Mouse (Mus musculus): ENCODE data around the gene Zfp976.
"Not testable (repeated sequence)": the region's sequence is repeated elsewhere in the genome, so short reads cannot be mapped to it uniquely, and the experiment has no call there.

The Zfp976 gene
- long read RNA-seq, experiment 1 = 0 reads
- long read RNA-seq, experiment 2, full-length matches to known transcripts = 1 of 1 reads
- long read RNA-seq, experiment 2, partial matches to known transcripts = 0 of 1 reads
- long read RNA-seq, experiment 2, other reads (novel, unspliced or antisense) = 0 of 1 reads

DNA sequence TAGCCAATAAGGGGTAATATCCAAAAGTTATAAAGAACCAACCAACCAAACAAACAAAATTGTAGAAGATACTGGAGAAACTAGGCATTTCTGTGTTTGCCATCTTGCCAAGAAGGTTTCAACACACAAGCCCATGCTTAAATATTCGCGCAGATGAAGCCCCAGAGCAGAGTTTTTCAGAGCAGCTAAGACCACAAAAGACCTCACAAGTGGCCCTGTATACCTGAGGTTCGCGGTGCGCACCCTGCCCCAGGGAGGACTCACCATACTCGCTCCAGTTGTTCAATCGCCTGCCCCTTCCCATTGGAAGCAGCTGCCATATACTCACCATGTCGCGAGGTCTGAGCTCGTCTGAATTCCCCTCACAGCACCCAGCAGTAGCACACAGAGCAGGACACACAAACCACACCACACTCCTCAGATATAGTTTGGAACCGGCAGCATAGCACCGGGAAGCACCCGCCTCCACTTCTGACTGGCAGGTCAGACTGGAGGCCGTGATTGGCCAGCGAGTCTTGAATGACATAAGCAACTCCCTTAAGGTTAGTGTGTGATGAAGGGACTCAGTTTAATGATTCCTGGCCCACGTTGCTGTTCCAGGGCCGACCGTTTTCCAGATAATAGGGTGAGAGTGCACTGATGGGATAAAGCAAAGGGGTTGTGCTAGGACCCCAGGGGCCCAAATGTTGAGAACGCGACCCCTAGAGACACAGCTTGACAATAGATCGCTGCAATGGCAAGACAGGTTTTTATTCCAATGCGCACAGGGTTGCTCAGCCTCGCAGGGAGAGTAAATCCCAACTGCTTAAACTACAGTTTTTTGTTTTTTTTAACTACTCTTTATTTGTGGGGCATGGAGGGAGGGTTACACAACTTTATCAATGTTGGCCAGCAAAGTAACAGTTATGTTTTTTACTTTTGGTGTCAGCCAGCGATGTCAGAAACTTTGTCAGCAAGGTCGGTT, at the start of gene Zfp976:
Gene Zfp976, minus strand, starts transcription at position 437 of the 964 bp plus-strand sequence.
- intact Hi-C loops (cut with DNase I) = loop anchor here (10.0 kb wide), 1 partner anchor 462 kb away; no protein-coding TSS in a partner anchor

DNA sequence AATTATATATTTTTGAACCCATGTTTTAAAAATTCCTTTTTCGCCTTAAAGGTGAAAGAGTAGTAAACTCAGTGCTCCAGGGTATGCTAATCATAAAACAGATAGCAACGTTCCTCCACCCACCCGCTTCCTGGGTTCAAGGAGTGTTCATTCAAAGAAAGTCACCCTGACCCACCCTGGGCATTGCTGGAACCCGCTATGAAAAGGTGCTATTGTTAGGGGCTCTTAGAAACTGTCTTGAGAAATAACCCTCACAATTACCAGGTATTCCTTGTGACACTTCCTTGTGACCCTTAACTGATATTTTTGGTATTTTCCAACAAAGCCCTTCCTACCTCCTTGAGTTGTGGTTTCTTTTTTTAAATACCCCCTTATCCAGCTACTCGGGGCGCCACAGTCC, 37.7 kb upstream of the Zfp976 start:
- intact Hi-C loops (cut with DNase I) = not testable (repeated sequence)

DNA sequence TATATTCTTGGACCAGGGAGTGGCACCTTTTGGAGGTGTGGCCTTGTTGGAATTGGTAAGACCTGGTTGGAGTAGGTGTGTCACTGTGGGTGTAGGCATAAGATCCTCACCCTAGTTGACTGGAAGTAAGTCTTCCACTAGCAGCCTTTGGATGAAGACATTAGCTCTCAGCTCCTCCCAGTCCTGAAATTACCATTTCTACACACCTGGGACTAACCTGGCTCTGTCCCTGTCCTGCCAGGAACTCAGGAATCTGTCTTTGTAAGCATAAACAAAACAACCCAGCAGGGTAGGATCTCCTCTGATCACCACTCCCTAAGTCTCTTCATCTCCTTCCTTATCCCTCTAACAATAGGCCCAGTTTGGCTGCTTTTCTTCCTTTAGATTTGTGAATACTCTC, 37.3 kb upstream of the Zfp976 start:
- intact Hi-C loops (cut with DNase I) = not testable (repeated sequence)

- intact Hi-C loops (cut with DNase I) = not testable (repeated sequence)
These were observed 17.8 kb upstream of the Zfp976 start for GRCm38 (mm10) chr7:42660140-42660539.

DNA sequence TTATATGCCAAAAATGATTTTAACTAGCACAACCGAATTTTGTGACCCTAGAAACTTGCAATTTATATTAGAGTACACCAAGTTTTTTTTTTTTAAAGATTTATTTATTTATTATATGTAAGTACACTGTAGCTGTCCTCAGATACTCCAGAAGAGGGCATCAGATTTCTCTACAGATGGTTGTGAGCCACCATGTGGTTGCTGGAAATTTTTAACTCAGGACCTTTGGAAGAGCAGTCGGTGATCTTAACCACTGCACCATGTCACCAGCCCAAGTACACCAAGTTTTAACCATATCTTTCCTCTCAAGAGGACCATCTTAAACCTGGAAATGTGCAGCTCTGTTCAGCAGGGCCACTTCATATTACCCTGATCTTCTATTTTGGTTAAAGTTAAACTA, 12.8 kb upstream of the Zfp976 start:
- intact Hi-C loops (cut with DNase I) = not testable (repeated sequence)

- intact Hi-C loops (cut with DNase I) = loop anchor here (10.0 kb wide), 1 partner anchor 462 kb away; no protein-coding TSS in a partner anchor
These were observed 782 bp upstream of the Zfp976 start for GRCm38 (mm10) chr7:42643120-42643620.

DNA sequence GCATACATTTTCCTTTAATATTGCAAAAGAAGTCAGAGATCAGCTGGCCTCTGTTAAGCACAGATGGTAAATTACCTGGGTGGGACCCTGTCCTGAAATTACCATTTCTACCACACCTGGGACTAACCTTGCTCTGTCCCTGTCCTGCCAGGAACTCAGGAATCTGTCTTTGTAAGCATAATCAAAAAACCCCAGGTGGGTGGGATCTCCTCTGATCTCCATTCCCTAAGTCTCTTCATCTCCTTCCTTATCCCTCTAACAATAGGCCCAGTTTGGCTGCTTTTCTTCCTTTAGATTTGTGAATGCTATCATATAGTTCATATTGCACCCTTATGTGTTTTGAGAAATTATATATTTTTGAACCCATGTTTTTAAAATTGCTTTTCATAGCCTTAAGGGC, 11.4 kb downstream of the Zfp976 start:
- intact Hi-C loops (cut with DNase I) = not testable (repeated sequence)

DNA sequence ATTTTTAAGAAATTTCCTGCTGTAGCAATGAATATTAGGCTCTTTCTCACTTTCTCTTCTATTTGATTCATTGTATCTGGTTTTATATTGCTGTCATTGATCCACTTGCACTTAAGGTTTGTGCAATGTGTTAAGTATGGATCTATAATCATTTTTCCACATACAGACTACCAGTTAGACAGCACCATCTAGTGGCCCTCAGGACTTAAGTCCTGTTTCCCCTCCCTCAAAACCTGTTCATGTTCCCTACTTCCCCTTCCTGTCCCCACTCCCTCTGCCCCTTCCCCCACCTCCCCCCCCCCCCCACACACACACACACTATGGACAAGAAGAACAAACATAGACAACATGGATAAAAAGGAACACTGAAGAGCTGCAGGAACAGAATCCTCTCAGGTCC, 46.7 kb downstream of the Zfp976 start:
- intact Hi-C loops (cut with DNase I) = not testable (repeated sequence)

- intact Hi-C loops (cut with DNase I) = not testable (repeated sequence)
These were observed 50.0 kb downstream of the Zfp976 start, which contains the start of gene Zfp977 for GRCm38 (mm10) chr7:42592413-42592812. Gene Zfp977 (minus strand): TSS chr7:42592547.

- intact Hi-C loops (cut with DNase I) = not testable (repeated sequence)
These were observed 51.1 kb downstream of the Zfp976 start for GRCm38 (mm10) chr7:42591311-42591710.

DNA sequence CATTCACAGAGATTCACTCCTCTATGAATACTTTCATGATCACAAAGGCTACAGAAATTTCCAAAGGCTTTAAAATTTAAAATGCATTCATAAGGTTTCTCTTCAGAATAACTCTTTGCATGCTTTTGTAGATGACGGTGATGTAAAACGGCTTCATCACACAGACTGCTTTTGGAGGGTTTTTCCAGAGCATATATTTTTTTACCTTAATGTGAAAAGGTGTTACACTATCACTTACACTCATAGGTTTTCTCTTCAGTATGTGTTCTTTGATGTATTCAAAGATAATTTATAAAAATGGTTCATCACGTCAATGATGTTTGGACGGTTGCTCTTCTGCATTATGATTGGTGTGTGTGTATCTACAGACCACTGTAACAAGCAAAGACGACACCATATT, 63.9 kb downstream of the Zfp976 start, which contains the start of gene Gm21028:
Gene Gm21028, minus strand, starts transcription at position 101 of the 400 bp plus-strand sequence.
- intact Hi-C loops (cut with DNase I) = no loop called here

Small RNAs within 50 kb of the gene (microRNA-seq; reads per million reads assigned to microRNA genes)
- 0 reads per million in 2 experiments for gene Gm24938
